Comparison of ENCODE assay signal across 29 mouse cellular contexts in genomic region chr13:54048679-54049352, GRCm38 (mm10). TPM values are rescaled to one million over a fixed set of nuclear protein-coding genes. Genes with fewer than 3 reads are reported as not detected.
DNase-seq lines count a peak whose midpoint lies in the region; ATAC-seq lines count a peak whose summit lies in the region.
"Had no signal": no experiment of that assay in that cellular context is flagged by ENCODE, and none has a peak within 500 bp of the region (broad histone marks: within the 10 kb centered on the region; RNA-seq: fewer than 3 reads in every experiment).

No protein-coding gene starts in this region.

- H3K36me3 ChIP-seq in heart, embryonic 11.5 days (ENCODE audit: control insufficient read depth, insufficient read depth, low read length): no peaks in the 10 kb centered on the region
- H3K36me3 ChIP-seq in midbrain, embryonic 15.5 days (replicated peaks): no peaks in the 10 kb centered on the region
- H3K36me3 ChIP-seq in midbrain, embryonic 11.5 days (ENCODE audit: control insufficient read depth, insufficient read depth, low read length): no peaks in the 10 kb centered on the region
- no peaks in the 10 kb centered on the region for H3K36me3 ChIP-seq in midbrain, embryonic 16.5 days (ENCODE audit: control insufficient read depth, insufficient read depth, low read length)
- H3K36me3 ChIP-seq: embryonic facial prominence, embryonic 12.5 days; embryonic facial prominence, embryonic 15.5 days; forebrain, embryonic 15.5 days; heart, embryonic 13.5 days had no signal

- peak; percentile 55 for DNase-seq in heart, adult 11 months
- no peak for DNase-seq in midbrain, embryonic 11.5 days (ENCODE audit: low spot score, missing footprints)
- DNase-seq in Muller cell, postnatal 12 days (ENCODE audit: inconsistent ontology term): peak; percentile 39
- DNase-seq: adrenal gland, adult 8-10 months; adrenal gland, postnatal 25 days; cerebellum, adult 18-20 months; cerebellum, adult 9-10 months; cerebellum, postnatal 14 days; gastrocnemius, postnatal 10 days; gastrocnemius, postnatal 36 days; heart, adult 18-20 months; heart, postnatal 14 days; heart, postnatal 4 days had no signal

- no peaks in the 10 kb centered on the region for H3K4me1 ChIP-seq in heart, embryonic 11.5 days (ENCODE audit: control insufficient read depth, insufficient read depth, low read length)
- H3K4me1 ChIP-seq in midbrain, embryonic 15.5 days: peaks cover 8% of the 10 kb centered on the region; the same call in 1 of the 2 replicates
- no peaks in the 10 kb centered on the region for H3K4me1 ChIP-seq in midbrain, embryonic 11.5 days (ENCODE audit: control insufficient read depth, insufficient read depth, low read length)
- H3K4me1 ChIP-seq in midbrain, embryonic 16.5 days (ENCODE audit: control insufficient read depth, insufficient read depth, low read length): no peaks in the 10 kb centered on the region; the same call in 1 of the 2 replicates
- H3K4me1 ChIP-seq: forebrain, embryonic 15.5 days; heart, embryonic 13.5 days had no signal

- H3K9ac ChIP-seq in heart, embryonic 11.5 days (ENCODE audit: low read depth, low read length): no peak overlapping the region
- no peak overlapping the region for H3K9ac ChIP-seq in midbrain, embryonic 15.5 days
- no peak overlapping the region for H3K9ac ChIP-seq in midbrain, embryonic 11.5 days (ENCODE audit: low read length)
- no peak overlapping the region for H3K9ac ChIP-seq in midbrain, embryonic 16.5 days (ENCODE audit: low read depth, low read length)
- H3K9ac ChIP-seq: embryonic facial prominence, embryonic 12.5 days; embryonic facial prominence, embryonic 15.5 days; forebrain, embryonic 15.5 days; heart, embryonic 13.5 days; hindbrain, embryonic 14.5 days had no signal

- ATAC-seq in heart, embryonic 11.5 days (replicated peaks; ENCODE audit: insufficient number of reproducible peaks, low FRiP score, low TSS enrichment): no peak
- ATAC-seq in midbrain, embryonic 15.5 days (replicated peaks): no peak
- ATAC-seq in midbrain, embryonic 11.5 days (ENCODE audit: low FRiP score): no peak
- peak; percentile 64 for ATAC-seq in midbrain, embryonic 16.5 days
- no peak for ATAC-seq in granulocyte monocyte progenitor cell, adult 5-6 weeks (replicated peaks; ENCODE audit: poor library complexity, severe bottlenecking)
- ATAC-seq: activated CD4-positive, CD25-positive, alpha-beta regulatory T cell, adult 4 months; CD4-positive, CD25-positive, alpha-beta regulatory T cell, adult 4 months; forebrain, embryonic 15.5 days; hindbrain, postnatal 0 days; inflammation-experienced regulatory T-cells, adult 6 months had no signal

- WGBS in heart, embryonic 11.5 days (ENCODE audit: insufficient replicate concordance): 71% methylated on average over 7 of the region's 7 CpGs
- WGBS in midbrain, embryonic 15.5 days: 61% methylated on average over 7 of the region's 7 CpGs
- WGBS in midbrain, embryonic 11.5 days: 62% methylated on average over 7 of the region's 7 CpGs
- 50% methylated on average over 7 of the region's 7 CpGs for WGBS in midbrain, embryonic 16.5 days

- peaks cover 9% of the 10 kb centered on the region for H3K27me3 ChIP-seq in heart, embryonic 11.5 days (ENCODE audit: control insufficient read depth, insufficient read depth, low read length)
- H3K27me3 ChIP-seq in midbrain, embryonic 15.5 days (replicated peaks): peaks cover 1% of the 10 kb centered on the region; the same call in 1 of the 2 replicates
- peaks cover 2% of the 10 kb centered on the region for H3K27me3 ChIP-seq in midbrain, embryonic 11.5 days (ENCODE audit: control insufficient read depth, insufficient read depth, low read length)
- 0 out of 2 replicates have a peak, but pooled peaks cover under 1% of the 10 kb centered on the region for H3K27me3 ChIP-seq in midbrain, embryonic 16.5 days (ENCODE audit: control insufficient read depth, insufficient read depth, low read depth, low read length)

- H3K4me3 ChIP-seq in heart, embryonic 11.5 days (ENCODE audit: low read depth, low read length): no peak overlapping the region
- H3K4me3 ChIP-seq in midbrain, embryonic 15.5 days: no peak overlapping the region
- H3K4me3 ChIP-seq in midbrain, embryonic 11.5 days (ENCODE audit: low read depth, low read length): no peak overlapping the region
- no peak overlapping the region for H3K4me3 ChIP-seq in midbrain, embryonic 16.5 days (ENCODE audit: low read depth, low read length)
- H3K4me3 ChIP-seq: embryonic facial prominence, embryonic 12.5 days; embryonic facial prominence, embryonic 15.5 days; forebrain, embryonic 15.5 days; heart, embryonic 13.5 days had no signal

- H3K27ac ChIP-seq in heart, embryonic 11.5 days (ENCODE audit: low read depth, low read length): no peak overlapping the region
- peak overlapping the region; percentile 42 for H3K27ac ChIP-seq in midbrain, embryonic 15.5 days
- no peak overlapping the region for H3K27ac ChIP-seq in midbrain, embryonic 11.5 days (ENCODE audit: low read depth, low read length)
- no peak overlapping the region for H3K27ac ChIP-seq in midbrain, embryonic 16.5 days (ENCODE audit: low read length)
- H3K27ac ChIP-seq: embryonic facial prominence, embryonic 12.5 days; embryonic facial prominence, embryonic 15.5 days; forebrain, embryonic 15.5 days; heart, embryonic 13.5 days; hindbrain, embryonic 14.5 days; hindbrain, postnatal 0 days had no signal

- no peak overlapping the region for H3K4me2 ChIP-seq in heart, embryonic 11.5 days
- no peak overlapping the region for H3K4me2 ChIP-seq in midbrain, embryonic 15.5 days
- H3K4me2 ChIP-seq in midbrain, embryonic 11.5 days: no peak overlapping the region
- no peak overlapping the region for H3K4me2 ChIP-seq in midbrain, embryonic 16.5 days (ENCODE audit: low read length)
- H3K4me2 ChIP-seq: embryonic facial prominence, embryonic 12.5 days; embryonic facial prominence, embryonic 15.5 days; heart, embryonic 13.5 days; hindbrain, embryonic 14.5 days had no signal

- no peaks in the 10 kb centered on the region for H3K9me3 ChIP-seq in heart, embryonic 11.5 days (replicated peaks; ENCODE audit: control insufficient read depth, low read length)
- H3K9me3 ChIP-seq in midbrain, embryonic 15.5 days: no peaks in the 10 kb centered on the region
- no peaks in the 10 kb centered on the region for H3K9me3 ChIP-seq in midbrain, embryonic 11.5 days (ENCODE audit: control insufficient read depth, low read length)
- H3K9me3 ChIP-seq in midbrain, embryonic 16.5 days (replicated peaks; ENCODE audit: control insufficient read depth, low read length, poor library complexity, severe bottlenecking): no peaks in the 10 kb centered on the region
- H3K9me3 ChIP-seq: embryonic facial prominence, embryonic 12.5 days; embryonic facial prominence, embryonic 15.5 days; forebrain, embryonic 15.5 days; heart, embryonic 13.5 days had no signal

RNA-seq across cellular contexts. Expression of gene Drd1, which starts 6.7 kb away (rescaled TPM):
- polyA plus RNA-seq in heart, embryonic 11.5 days (2014; fragmentation: Nextera tagmentation; extraction: Ambion mirVana): 0.24 TPM in 1 of 2 replicates, not detected in the other
- polyA plus RNA-seq in midbrain, embryonic 15.5 days (2015; fragmentation: Nextera tagmentation; extraction: Ambion mirVana): 3.0 and 3.3 TPM in 2 replicates
- 0.55 and 0.86 TPM in 2 replicates for polyA plus RNA-seq in midbrain, embryonic 11.5 days (2014; fragmentation: Nextera tagmentation; extraction: Ambion mirVana)
- 3.5 and 5.2 TPM in 2 replicates for polyA plus RNA-seq in midbrain, embryonic 16.5 days (2015; fragmentation: Nextera tagmentation; extraction: Ambion mirVana)
- not detected in 2 replicates for total RNA-seq in granulocyte monocyte progenitor cell, adult 5-6 weeks (2014; fragmentation: Nextera tagmentation)
- total RNA-seq in granulocyte monocyte progenitor cell, adult 5-6 weeks (2017): not detected in 2 replicates
- total RNA-seq: adrenal gland, postnatal 25 days; gastrocnemius, postnatal 36 days; MEL had no signal
- polyA plus RNA-seq: activated CD4-positive, CD25-positive, alpha-beta regulatory T cell, adult 4 months; C2C12; CD4-positive, CD25-positive, alpha-beta regulatory T cell, adult 4 months; heart, embryonic 16.5 days had no signal

RNA-seq across cellular contexts. Expression of gene Sfxn1, which starts 22.9 kb away (rescaled TPM):
- 35.0 and 38.4 TPM in 2 replicates for polyA plus RNA-seq in heart, embryonic 11.5 days (2014; fragmentation: Nextera tagmentation; extraction: Ambion mirVana)
- polyA plus RNA-seq in midbrain, embryonic 15.5 days (2015; fragmentation: Nextera tagmentation; extraction: Ambion mirVana): 96.8 and 102 TPM in 2 replicates
- polyA plus RNA-seq in midbrain, embryonic 11.5 days (2014; fragmentation: Nextera tagmentation; extraction: Ambion mirVana): 92.7 and 94.9 TPM in 2 replicates
- 112 and 119 TPM in 2 replicates for polyA plus RNA-seq in midbrain, embryonic 16.5 days (2015; fragmentation: Nextera tagmentation; extraction: Ambion mirVana)
- total RNA-seq in granulocyte monocyte progenitor cell, adult 5-6 weeks (2014; fragmentation: Nextera tagmentation): 122 and 132 TPM in 2 replicates
- total RNA-seq in granulocyte monocyte progenitor cell, adult 5-6 weeks (2017): 88.9 and 90.9 TPM in 2 replicates
